Mouse (Mus musculus): ENCODE data around the gene Abhd16b.

The Abhd16b gene

DNA sequence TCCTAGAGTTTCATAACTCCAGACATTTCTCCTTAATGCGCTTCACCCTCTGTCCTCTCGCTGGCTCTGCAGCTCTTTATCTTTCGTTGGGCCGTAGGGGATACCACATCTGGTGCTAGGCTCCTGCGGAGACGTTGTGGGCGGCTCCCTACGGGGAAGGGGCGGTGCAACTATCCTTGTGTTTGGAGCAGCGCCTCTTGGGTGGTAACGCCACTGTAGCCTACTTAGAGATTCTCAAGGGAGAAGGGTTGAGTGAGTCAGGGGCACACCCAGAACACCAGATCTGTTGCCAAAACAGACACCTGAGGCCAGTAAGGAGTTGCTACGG is 4.5 kb downstream of the Abhd16b start:
- H3K36me3 ChIP-seq (ENCODE audit: control insufficient read depth, insufficient read depth, low read length, poor library complexity, severe bottlenecking): peaks cover 5% of the 10 kb centered on the region
- DNase-seq (ENCODE audit: low read depth, low spot score): peak; percentile 60
- no peaks in the 10 kb centered on the region for H3K27me3 ChIP-seq (ENCODE audit: control insufficient read depth, insufficient read depth, low read length, poor library complexity, severe bottlenecking)

- peaks cover 7% of the 10 kb centered on the region for H3K36me3 ChIP-seq (ENCODE audit: control insufficient read depth, insufficient read depth, low read length, poor library complexity, severe bottlenecking)
- no peak for DNase-seq (ENCODE audit: low read depth, low spot score)
- no peaks in the 10 kb centered on the region for H3K27me3 ChIP-seq (ENCODE audit: control insufficient read depth, insufficient read depth, low read length, poor library complexity, severe bottlenecking)
These were observed 5.6 kb downstream of the Abhd16b start for GRCm38 (mm10) chr2:181498644-181499043.

- H3K27me3 ChIP-seq (ENCODE audit: control insufficient read depth, insufficient read depth, low read length, poor library complexity, severe bottlenecking): no peaks in the 10 kb centered on the region
- no peak for DNase-seq (ENCODE audit: low read depth, low spot score)
- H3K36me3 ChIP-seq (ENCODE audit: control insufficient read depth, insufficient read depth, low read length, poor library complexity, severe bottlenecking): peaks cover 10% of the 10 kb centered on the region; the same call in 1 of the 2 replicates
These were observed 16.2 kb downstream of the Abhd16b start for GRCm38 (mm10) chr2:181509191-181509590.

- Histone ChIP-seq H3K27me3 (ENCODE audit: control insufficient read depth, insufficient read depth, low read length, poor library complexity, severe bottlenecking) (no peaks in the 10 kb centered on the region), H3K36me3 (ENCODE audit: control insufficient read depth, insufficient read depth, low read length, poor library complexity, severe bottlenecking) (peaks cover 9% of the 10 kb centered on the region)
- no peak for DNase-seq (ENCODE audit: low read depth, low spot score)
These were observed 18.2 kb downstream of the Abhd16b start for GRCm38 (mm10) chr2:181511231-181511630.

- no peak for DNase-seq (ENCODE audit: low read depth, low spot score)
- no peaks in the 10 kb centered on the region for H3K27me3 ChIP-seq (ENCODE audit: control insufficient read depth, insufficient read depth, low read length, poor library complexity, severe bottlenecking)
- peaks cover 5% of the 10 kb centered on the region; the same call in 1 of the 2 replicates for H3K36me3 ChIP-seq (ENCODE audit: control insufficient read depth, insufficient read depth, low read length, poor library complexity, severe bottlenecking)
These were observed 26.2 kb downstream of the Abhd16b start for GRCm38 (mm10) chr2:181519201-181519600.

DNA sequence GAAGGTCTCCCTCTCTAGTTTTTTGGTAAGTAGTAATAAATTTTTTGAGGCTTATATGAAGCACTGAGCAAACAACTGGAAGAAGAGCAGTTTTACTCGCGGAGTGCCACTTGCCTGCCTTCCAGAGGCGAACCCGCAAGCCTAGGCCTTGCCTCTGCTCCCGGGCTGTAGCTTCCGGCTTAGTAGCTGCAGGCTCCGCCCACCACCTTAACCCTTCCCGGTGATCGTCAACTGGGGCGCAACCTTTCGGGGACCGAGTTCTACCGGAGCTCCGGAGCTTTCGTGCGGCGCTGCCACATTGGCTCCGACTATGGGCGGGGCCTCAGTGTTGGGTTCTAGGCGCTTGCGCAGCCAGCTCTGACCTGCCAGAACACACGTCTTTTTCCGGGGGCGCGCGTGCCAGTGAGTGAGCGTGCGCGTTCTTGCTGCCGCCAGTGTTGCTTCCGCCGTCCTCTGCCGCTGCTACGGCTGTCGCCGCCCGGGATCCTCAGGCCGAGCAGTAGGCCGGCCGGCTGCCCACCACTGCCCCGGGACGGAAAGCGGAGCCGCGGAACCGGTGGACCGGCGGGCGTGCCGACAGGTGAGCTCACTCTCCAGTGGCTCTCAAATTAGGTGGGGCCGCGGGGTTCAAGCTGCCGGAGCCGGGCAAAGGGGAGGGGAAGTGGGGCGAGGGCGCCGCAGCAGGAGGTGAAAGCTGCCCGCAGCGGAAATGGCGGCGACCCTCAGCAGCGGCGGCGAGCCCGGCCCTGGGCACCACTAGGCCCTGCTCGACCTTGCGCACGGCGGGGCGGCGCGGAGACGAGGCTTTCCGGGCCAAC is 27.3 kb downstream of the Abhd16b start, which contains the start of gene Dnajc5:
Gene Dnajc5 (plus strand): TSS at position 368 of the 818 bp plus-strand sequence.
- peak; percentile 97 for DNase-seq (ENCODE audit: low read depth, low spot score)
- Histone ChIP-seq H3K36me3 (ENCODE audit: control insufficient read depth, insufficient read depth, low read length, poor library complexity, severe bottlenecking) (peaks cover 5% of the 10 kb centered on the region; the same call in 1 of the 2 replicates), H3K27me3 (ENCODE audit: control insufficient read depth, insufficient read depth, low read length, poor library complexity, severe bottlenecking) (no peaks in the 10 kb centered on the region)

- Histone ChIP-seq H3K27me3 (ENCODE audit: control insufficient read depth, insufficient read depth, low read length, poor library complexity, severe bottlenecking) (no peaks in the 10 kb centered on the region), H3K36me3 (ENCODE audit: control insufficient read depth, insufficient read depth, low read length, poor library complexity, severe bottlenecking) (peaks cover 5% of the 10 kb centered on the region; the same call in 1 of the 2 replicates)
- DNase-seq (ENCODE audit: low read depth, low spot score): no peak
These were observed 27.9 kb downstream of the Abhd16b start for GRCm38 (mm10) chr2:181520936-181521227.

DNA sequence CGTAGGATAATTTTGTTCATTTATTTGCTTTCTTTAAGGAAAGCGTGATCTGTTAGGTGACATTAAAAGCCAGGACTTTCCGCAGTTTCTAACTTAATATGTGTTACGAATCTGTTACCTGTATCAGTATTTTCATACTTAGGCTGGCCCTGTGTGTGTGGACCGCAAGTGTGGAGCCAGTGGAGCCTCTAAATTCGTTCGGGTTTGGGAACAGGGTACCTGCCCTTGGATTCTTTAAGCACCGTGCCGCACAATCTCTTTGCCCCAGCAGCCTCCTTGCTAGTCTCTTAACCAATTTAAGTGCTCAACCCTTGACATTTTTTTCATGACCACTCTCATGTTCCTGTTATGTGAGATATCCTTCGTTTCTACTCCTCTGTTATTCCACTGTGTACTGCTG is 28.5 kb downstream of the Abhd16b start:
- Histone ChIP-seq H3K36me3 (ENCODE audit: control insufficient read depth, insufficient read depth, low read length, poor library complexity, severe bottlenecking) (peaks cover 5% of the 10 kb centered on the region; the same call in 1 of the 2 replicates), H3K27me3 (ENCODE audit: control insufficient read depth, insufficient read depth, low read length, poor library complexity, severe bottlenecking) (no peaks in the 10 kb centered on the region)
- DNase-seq (ENCODE audit: low read depth, low spot score): no peak

GRCm38 (mm10) chr2:181522811-181523210 is 29.8 kb downstream of the Abhd16b start:
- H3K27me3 ChIP-seq (ENCODE audit: control insufficient read depth, insufficient read depth, low read length, poor library complexity, severe bottlenecking): no peaks in the 10 kb centered on the region
- peaks cover 2% of the 10 kb centered on the region; the same call in 1 of the 2 replicates for H3K36me3 ChIP-seq (ENCODE audit: control insufficient read depth, insufficient read depth, low read length, poor library complexity, severe bottlenecking)
- peak; percentile 71 for DNase-seq (ENCODE audit: low read depth, low spot score)

GRCm38 (mm10) chr2:181525526-181525925 is 32.5 kb downstream of the Abhd16b start:
- peaks cover 2% of the 10 kb centered on the region; the same call in 1 of the 2 replicates for H3K36me3 ChIP-seq (ENCODE audit: control insufficient read depth, insufficient read depth, low read length, poor library complexity, severe bottlenecking)
- no peak for DNase-seq (ENCODE audit: low read depth, low spot score)
- H3K27me3 ChIP-seq (ENCODE audit: control insufficient read depth, insufficient read depth, low read length, poor library complexity, severe bottlenecking): no peaks in the 10 kb centered on the region

- H3K27me3 ChIP-seq (ENCODE audit: control insufficient read depth, insufficient read depth, low read length, poor library complexity, severe bottlenecking): no peaks in the 10 kb centered on the region
- no peak for DNase-seq (ENCODE audit: low read depth, low spot score)
- H3K36me3 ChIP-seq (ENCODE audit: control insufficient read depth, insufficient read depth, low read length, poor library complexity, severe bottlenecking): no peaks in the 10 kb centered on the region; the same call in 1 of the 2 replicates
These were observed 36.1 kb downstream of the Abhd16b start for GRCm38 (mm10) chr2:181529076-181529475.

DNA sequence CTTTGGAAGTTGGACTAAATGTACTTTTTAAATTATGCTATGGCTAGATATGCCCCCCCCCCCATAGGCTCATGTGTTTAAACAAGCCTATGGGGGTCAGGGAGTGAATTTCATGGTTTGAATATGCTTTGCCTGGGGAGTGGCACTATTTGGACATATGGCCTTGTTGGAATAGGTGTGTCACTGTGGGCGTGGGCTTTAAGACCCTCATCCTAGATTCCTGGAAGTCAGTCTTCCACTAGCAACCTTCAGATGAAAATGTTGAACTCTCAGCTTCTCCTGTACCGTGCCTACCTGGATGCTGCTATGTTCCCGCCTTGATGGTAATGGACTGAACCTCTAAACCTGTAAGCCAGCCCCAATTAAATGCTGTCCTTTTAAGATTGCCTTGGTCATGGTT is 39.6 kb downstream of the Abhd16b start:
- Histone ChIP-seq H3K36me3 (ENCODE audit: control insufficient read depth, insufficient read depth, low read length, poor library complexity, severe bottlenecking) (no peaks in the 10 kb centered on the region; the same call in 1 of the 2 replicates), H3K27me3 (ENCODE audit: control insufficient read depth, insufficient read depth, low read length, poor library complexity, severe bottlenecking) (no peaks in the 10 kb centered on the region)
- DNase-seq (ENCODE audit: low read depth, low spot score): no peak

DNA sequence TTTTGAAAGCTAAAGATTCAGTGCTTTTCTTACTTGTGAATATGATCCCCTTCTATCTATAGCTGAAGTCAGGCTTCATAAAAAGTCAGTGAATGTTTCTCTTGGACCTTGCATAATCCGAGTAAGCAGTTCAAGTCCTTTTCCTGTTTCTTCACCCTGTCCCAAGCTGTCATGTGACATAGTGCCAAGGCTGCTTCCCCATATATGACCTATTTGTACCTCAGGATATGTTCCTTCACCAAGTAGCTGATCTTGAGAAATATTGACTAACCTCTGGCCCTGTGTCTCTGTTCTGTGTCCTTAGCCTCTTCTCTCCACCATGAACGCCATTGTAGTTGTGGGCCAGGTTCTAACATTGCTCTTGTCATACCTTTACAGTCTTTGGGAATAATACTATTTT is 43.4 kb downstream of the Abhd16b start:
- no peaks in the 10 kb centered on the region; the same call in 1 of the 2 replicates for H3K36me3 ChIP-seq (ENCODE audit: control insufficient read depth, insufficient read depth, low read length, poor library complexity, severe bottlenecking)
- no peak for DNase-seq (ENCODE audit: low read depth, low spot score)
- H3K27me3 ChIP-seq (ENCODE audit: control insufficient read depth, insufficient read depth, low read length, poor library complexity, severe bottlenecking): no peaks in the 10 kb centered on the region

GRCm38 (mm10) chr2:181537444-181538047 is 44.5 kb downstream of the Abhd16b start:
- DNase-seq (ENCODE audit: low read depth, low spot score): no peak
- Histone ChIP-seq H3K36me3 (ENCODE audit: control insufficient read depth, insufficient read depth, low read length, poor library complexity, severe bottlenecking) (no peaks in the 10 kb centered on the region; the same call in 1 of the 2 replicates), H3K27me3 (ENCODE audit: control insufficient read depth, insufficient read depth, low read length, poor library complexity, severe bottlenecking) (no peaks in the 10 kb centered on the region)

- no peak for DNase-seq (ENCODE audit: low read depth, low spot score)
- H3K36me3 ChIP-seq (ENCODE audit: control insufficient read depth, insufficient read depth, low read length, poor library complexity, severe bottlenecking): peaks cover 5% of the 10 kb centered on the region; the same call in 1 of the 2 replicates
- H3K27me3 ChIP-seq (ENCODE audit: control insufficient read depth, insufficient read depth, low read length, poor library complexity, severe bottlenecking): no peaks in the 10 kb centered on the region
These were observed 48.9 kb downstream of the Abhd16b start for GRCm38 (mm10) chr2:181541761-181542380.
